Mouse (Mus musculus): Measurements from ENCODE around the gene Slc38a2.
A peak's percentile ranks its signal among the peaks of the same experiment; 100 is the strongest.

Slc38a2 gene

GRCm38 (mm10) chr15:96660590-96661141 is 38.9 kb downstream of the Slc38a2 start:
- DNase-seq (ENCODE audit: low spot score in 2 of 2): no peak

GRCm38 (mm10) chr15:96658275-96658602 is 41.3 kb downstream of the Slc38a2 start:
- no peak for DNase-seq (ENCODE audit: low spot score in 2 of 2)

GRCm38 (mm10) chr15:96657576-96658274 is 41.8 kb downstream of the Slc38a2 start:
- DNase-seq (ENCODE audit: low spot score in 2 of 2): no peak

GRCm38 (mm10) chr15:96655514-96655913 is 44.0 kb downstream of the Slc38a2 start:
- DNase-seq (ENCODE audit: low spot score in 2 of 2): peak; percentile 51 to 57

- DNase-seq (ENCODE audit: low spot score in 2 of 2): peak; percentile 83 to 84
Measured at GRCm38 (mm10) chr15:96654714-96655113, 44.8 kb downstream of the Slc38a2 start.

- DNase-seq (ENCODE audit: low spot score in 2 of 2): no peak
Measured at GRCm38 (mm10) chr15:96653011-96653410, 46.5 kb downstream of the Slc38a2 start.

GRCm38 (mm10) chr15:96652531-96652930 is 47.0 kb downstream of the Slc38a2 start:
- no peak for DNase-seq (ENCODE audit: low spot score in 2 of 2)

GRCm38 (mm10) chr15:96647376-96647775 is 52.2 kb downstream of the Slc38a2 start:
- DNase-seq (ENCODE audit: low spot score in 2 of 2): no peak

GRCm38 (mm10) chr15:96642436-96643405 is 56.8 kb downstream of the Slc38a2 start, which contains the start of gene Slc38a1:
TSS of gene Slc38a1 (minus strand) at chr15:96642913.
- DNase-seq (ENCODE audit: low spot score in 2 of 2): peak; percentile 72

GRCm38 (mm10) chr15:96641821-96642435 is 57.6 kb downstream of the Slc38a2 start:
- DNase-seq (ENCODE audit: low spot score in 2 of 2): peak; percentile 20 to 50

- peak; percentile 54 to 56 for DNase-seq (ENCODE audit: low spot score in 2 of 2)
Measured at GRCm38 (mm10) chr15:96641111-96641820, 58.3 kb downstream of the Slc38a2 start.

GRCm38 (mm10) chr15:96640291-96640985 is 59.1 kb downstream of the Slc38a2 start:
- peak; percentile 51 to 67 for DNase-seq (ENCODE audit: low spot score in 2 of 2)

- no peak for DNase-seq (ENCODE audit: low spot score in 2 of 2)
Measured at GRCm38 (mm10) chr15:96639630-96640029, 59.9 kb downstream of the Slc38a2 start.

GRCm38 (mm10) chr15:96638656-96639055 is 60.9 kb downstream of the Slc38a2 start:
- DNase-seq (ENCODE audit: low spot score in 2 of 2): no peak

- DNase-seq (ENCODE audit: low spot score in 2 of 2): peak; percentile 62 to 68
Measured at GRCm38 (mm10) chr15:96638173-96638572, 61.4 kb downstream of the Slc38a2 start.
